Mouse (Mus musculus) 416B (cell line): Measurements from ENCODE around the gene Ptges3l.
A peak's percentile ranks its signal among the peaks of the same experiment; 100 is the strongest.
"Not testable (repeated sequence)": the region's sequence is repeated elsewhere in the genome, so short reads cannot be mapped to it uniquely, and the experiment has no call there.

ENCODE experiments used
- DNase-seq: peaks from one replicate; pipeline ENCODE4 v3.0.0; 2011; ENCODE audit warnings: low read depth

Gene Ptges3l

DNA sequence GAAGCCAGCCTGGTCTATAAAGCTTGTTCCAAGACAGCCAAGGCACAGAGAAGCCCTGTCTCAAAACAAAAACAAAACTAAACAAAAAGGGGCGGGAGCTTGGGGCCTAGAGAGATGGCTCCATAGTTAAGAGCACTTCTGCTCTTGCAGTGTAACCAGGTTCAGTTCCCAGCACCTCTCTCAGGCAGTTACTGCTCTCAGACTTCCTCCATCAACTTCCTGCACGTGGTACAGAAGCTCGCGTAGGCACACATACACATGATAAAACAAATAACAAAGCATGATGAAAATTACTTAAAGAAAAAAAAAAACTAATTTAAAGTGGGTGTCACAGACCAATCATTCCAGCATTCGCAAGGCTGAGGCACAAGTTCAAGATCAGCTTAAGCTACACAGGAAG is 5.0 kb downstream of the Ptges3l start:
- no peak for DNase-seq

DNA sequence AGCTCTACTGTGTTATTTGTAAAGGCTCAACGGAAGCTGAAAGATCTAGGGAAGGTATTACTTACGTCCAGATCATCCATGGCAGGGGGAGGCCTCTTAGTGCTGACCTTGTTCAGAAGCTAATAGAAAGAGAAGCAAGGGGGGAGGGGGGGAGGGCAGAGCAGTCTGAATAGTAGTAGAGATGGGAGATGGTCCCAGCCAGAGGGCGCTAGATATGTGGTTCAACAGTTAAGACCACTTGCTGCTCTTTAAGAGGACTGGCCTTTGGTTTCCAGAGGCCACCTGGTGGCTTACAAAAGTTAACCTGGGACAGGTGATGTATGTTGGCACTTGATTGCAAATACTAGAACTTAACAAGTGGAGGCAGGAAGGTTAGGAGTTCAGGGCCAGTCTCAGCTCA is 5.5 kb downstream of the Ptges3l start:
- DNase-seq = peak; percentile 73

- no peak for DNase-seq
Observed at GRCm38 (mm10) chr11:101418991-101419390, 6.1 kb downstream of the Ptges3l start.

- DNase-seq = peak; percentile 86
Observed at GRCm38 (mm10) chr11:101417101-101417855, 7.9 kb downstream of the Ptges3l start, which contains the start of gene Aarsd1. TSS of gene Aarsd1 (minus strand) at chr11:101417615.

- DNase-seq = peak; percentile 66
Observed at GRCm38 (mm10) chr11:101416433-101417100, 8.6 kb downstream of the Ptges3l start.

DNA sequence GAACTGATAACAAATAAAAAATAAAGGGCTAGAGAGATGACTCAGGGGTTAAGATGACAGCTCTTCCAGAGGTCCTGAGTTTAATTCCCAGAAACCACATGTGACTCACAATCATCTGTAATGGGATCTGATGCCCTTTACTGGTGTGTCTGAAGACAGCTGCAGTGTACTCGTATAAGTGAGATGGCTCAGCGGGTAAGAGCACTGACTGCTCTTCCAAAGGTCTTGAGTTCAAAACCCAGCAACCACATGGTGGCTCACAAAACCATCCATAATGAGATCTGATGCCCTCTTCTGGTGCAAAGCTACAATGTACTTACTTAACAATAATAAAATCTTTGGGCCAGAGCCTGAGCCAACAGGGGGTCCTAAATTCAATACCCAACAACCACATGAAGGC is 9.8 kb downstream of the Ptges3l start:
- DNase-seq = peak; percentile 55

DNA sequence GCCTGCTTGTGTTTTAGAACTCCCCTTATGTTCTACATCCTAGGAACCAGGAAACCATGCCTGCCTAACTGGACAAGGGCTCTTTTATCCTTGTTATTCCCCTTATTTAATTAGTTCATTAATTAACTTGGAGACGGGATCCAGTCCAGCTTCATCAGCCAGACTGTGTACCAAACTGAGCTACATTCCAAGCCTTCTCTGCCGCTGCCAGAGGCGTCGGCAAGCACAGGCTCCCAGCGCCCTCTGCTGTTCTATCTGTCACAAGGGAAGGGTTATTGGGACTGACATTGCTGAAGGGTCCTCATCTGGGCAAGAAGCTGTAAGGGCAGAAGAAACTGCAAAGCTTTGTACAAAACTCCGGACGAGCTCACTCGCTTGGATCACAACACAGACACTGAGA is 30.0 kb downstream of the Ptges3l start:
- DNase-seq = peak; percentile 74

GRCm38 (mm10) chr11:101381817-101382216 is 43.3 kb downstream of the Ptges3l start:
- no peak for DNase-seq

DNA sequence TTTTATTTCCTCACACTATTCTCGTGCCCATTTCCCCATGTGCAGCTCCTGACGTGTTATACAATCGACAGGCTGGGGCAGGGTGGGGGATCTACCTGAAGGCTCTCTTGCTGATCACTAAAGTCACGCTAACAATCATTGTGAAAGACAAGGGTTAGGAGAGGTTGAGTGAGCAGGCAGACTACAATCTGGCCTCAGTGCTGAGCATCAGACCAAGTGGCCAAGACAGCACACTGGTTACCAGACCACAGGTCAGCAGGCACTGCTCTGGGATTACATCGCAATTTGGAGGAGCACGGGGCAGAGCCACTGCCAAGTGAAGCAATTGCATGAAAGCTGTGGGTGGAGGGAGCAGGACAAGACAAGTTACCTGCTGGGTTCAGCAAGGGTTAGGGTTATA is 46.2 kb downstream of the Ptges3l start:
- DNase-seq = no peak

DNA sequence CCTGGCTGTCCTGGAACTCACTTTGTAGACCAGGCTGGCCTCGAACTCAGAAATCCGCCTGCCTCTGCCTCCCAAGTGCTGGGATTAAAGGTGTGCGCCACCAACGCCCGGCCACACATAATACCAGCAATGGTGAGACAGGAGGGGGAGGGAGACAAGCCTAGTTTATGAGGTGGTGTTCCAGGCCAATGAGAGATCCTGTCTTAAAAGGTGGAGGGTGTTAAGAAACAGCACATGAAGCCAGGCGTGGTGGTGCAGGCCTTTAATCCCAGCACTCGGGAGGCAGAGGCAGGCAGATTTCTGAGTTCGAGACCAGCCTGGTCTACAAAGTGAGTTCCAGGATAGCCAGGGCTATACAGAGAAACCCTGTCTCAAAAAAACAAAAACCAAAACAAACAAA is 46.9 kb downstream of the Ptges3l start:
- not testable (repeated sequence) for DNase-seq

GRCm38 (mm10) chr11:101374421-101374938 is 50.7 kb downstream of the Ptges3l start:
- no peak for DNase-seq

GRCm38 (mm10) chr11:101370141-101370540 is 55.0 kb downstream of the Ptges3l start:
- no peak for DNase-seq
